Mouse (Mus musculus) layer of hippocampus, adult 9-10 months (tissue): Measurements from ENCODE around the gene Slc36a1.

Experiments used
- DNase-seq: peaks from one replicate; pipeline ENCODE4 v3.0.0; 2022; ENCODE audit warnings: low spot score

The Slc36a1 gene

GRCm38 (mm10) chr11:55274756-55275155, 70.6 kb downstream of the Slc36a1 start:
- DNase-seq, result no peak
